Mouse (Mus musculus): ENCODE measurements around the gene Lhfp.

Gene Lhfp

GRCm38 (mm10) chr3:53165281-53165680 is 124.0 kb downstream of the Lhfp start:
- no peak for DNase-seq (ENCODE audit: low read depth)

- DNase-seq (ENCODE audit: low read depth), result no peak
These were observed 124.7 kb downstream of the Lhfp start for GRCm38 (mm10) chr3:53166001-53166400.

GRCm38 (mm10) chr3:53169486-53169885 is 128.2 kb downstream of the Lhfp start:
- DNase-seq (ENCODE audit: low read depth), result no peak

- DNase-seq (ENCODE audit: low read depth), result no peak
These were observed 132.2 kb downstream of the Lhfp start for GRCm38 (mm10) chr3:53173310-53174063.

- no peak for DNase-seq (ENCODE audit: low read depth)
These were observed 138.6 kb downstream of the Lhfp start for GRCm38 (mm10) chr3:53179936-53180335.

- DNase-seq (ENCODE audit: low read depth), result no peak
These were observed 144.1 kb downstream of the Lhfp start for GRCm38 (mm10) chr3:53185439-53185838.

GRCm38 (mm10) chr3:53193441-53193840 is 152.1 kb downstream of the Lhfp start:
- DNase-seq (ENCODE audit: low read depth), result no peak

GRCm38 (mm10) chr3:53195666-53196107 is 154.4 kb downstream of the Lhfp start:
- DNase-seq (ENCODE audit: low read depth), result no peak

GRCm38 (mm10) chr3:53200175-53200574 is 158.8 kb downstream of the Lhfp start:
- no peak for DNase-seq (ENCODE audit: low read depth)

- no peak for DNase-seq (ENCODE audit: low read depth)
These were observed 159.5 kb downstream of the Lhfp start for GRCm38 (mm10) chr3:53200853-53201252.

- DNase-seq (ENCODE audit: low read depth), result no peak
These were observed 160.3 kb downstream of the Lhfp start for GRCm38 (mm10) chr3:53201670-53202069.

GRCm38 (mm10) chr3:53202184-53202583 is 160.9 kb downstream of the Lhfp start:
- no peak for DNase-seq (ENCODE audit: low read depth)

- no peak for DNase-seq (ENCODE audit: low read depth)
These were observed 161.4 kb downstream of the Lhfp start for GRCm38 (mm10) chr3:53202698-53203097.

- no peak for DNase-seq (ENCODE audit: low read depth)
These were observed 162.3 kb downstream of the Lhfp start for GRCm38 (mm10) chr3:53203656-53204055.

- no peak for DNase-seq (ENCODE audit: low read depth)
These were observed 163.1 kb downstream of the Lhfp start for GRCm38 (mm10) chr3:53204348-53204984.

GRCm38 (mm10) chr3:53204985-53205365 is 163.6 kb downstream of the Lhfp start:
- no peak for DNase-seq (ENCODE audit: low read depth)

- no peak for DNase-seq (ENCODE audit: low read depth)
These were observed 164.4 kb downstream of the Lhfp start for GRCm38 (mm10) chr3:53205706-53206105.

- no peak for DNase-seq (ENCODE audit: low read depth)
These were observed 165.3 kb downstream of the Lhfp start for GRCm38 (mm10) chr3:53206509-53207224.

- DNase-seq (ENCODE audit: low read depth), result no peak
These were observed 165.8 kb downstream of the Lhfp start for GRCm38 (mm10) chr3:53207225-53207528.

- DNase-seq (ENCODE audit: low read depth), result no peak
These were observed 169.6 kb downstream of the Lhfp start for GRCm38 (mm10) chr3:53210691-53211526.

- DNase-seq (ENCODE audit: low read depth), result no peak
These were observed 171.3 kb downstream of the Lhfp start for GRCm38 (mm10) chr3:53212599-53212998.

GRCm38 (mm10) chr3:53213346-53213745 is 172.0 kb downstream of the Lhfp start:
- no peak for DNase-seq (ENCODE audit: low read depth)

Data from c-Kit-positive CD71-positive TER-119-negative erythroid progenitor cells, embryonic 14.5 days (primary cell).